Mouse (Mus musculus): Measurements from ENCODE around the gene Bank1. TPM values are rescaled to one million over a fixed set of nuclear protein-coding genes. Genes with fewer than 3 reads are reported as not detected.

Bank1 gene
- polyA plus RNA-seq, 1 experiment from 2014 or later = 0.51 TPM

- no peaks in the 10 kb centered on the region for H3K4me1 ChIP-seq (ENCODE audit: insufficient read depth, low read depth, low read length)
- no peaks in the 10 kb centered on the region for H3K9me3 ChIP-seq (ENCODE audit: low read length)
- no peak overlapping the region for H3K27ac ChIP-seq (ENCODE audit: low read length)
- no peaks in the 10 kb centered on the region for H3K27me3 ChIP-seq (replicated peaks; ENCODE audit: insufficient read depth, low read length)
- 75% methylated on average over 4 of the region's 4 CpGs for WGBS
- H3K4me3 ChIP-seq (ENCODE audit: low read depth, low read length) = no peak overlapping the region
- no peaks in the 10 kb centered on the region for H3K36me3 ChIP-seq (ENCODE audit: insufficient read depth, low read length)
- no peak for ATAC-seq
- no peak for DNase-seq (ENCODE audit: low spot score)
- no peak for TF ChIP-seq CTCF (IDR thresholded peaks at IDR 0.05)
- TF ChIP-seq EP300 (IDR thresholded peaks at IDR 0.05) = no peak
- H3K4me2 ChIP-seq (replicated peaks; ENCODE audit: low read depth, low read length) = no peak overlapping the region
- H3K9ac ChIP-seq (replicated peaks; ENCODE audit: low read depth) = no peak overlapping the region
Measured at GRCm38 (mm10) chr3:136168071-136168470, 157.8 kb downstream of the Bank1 start.

GRCm38 (mm10) chr3:136166671-136167070 lies 159.2 kb downstream of the Bank1 start:
- no peak overlapping the region for H3K27ac ChIP-seq (ENCODE audit: low read length)
- no peaks in the 10 kb centered on the region for H3K27me3 ChIP-seq (replicated peaks; ENCODE audit: insufficient read depth, low read length)
- no peak for DNase-seq (ENCODE audit: low spot score)
- H3K4me3 ChIP-seq (ENCODE audit: low read depth, low read length) = no peak overlapping the region
- WGBS = 81% methylated on average over 4 of the region's 4 CpGs
- no peaks in the 10 kb centered on the region for H3K4me1 ChIP-seq (ENCODE audit: insufficient read depth, low read depth, low read length)
- no peak overlapping the region for H3K4me2 ChIP-seq (replicated peaks; ENCODE audit: low read depth, low read length)
- H3K9ac ChIP-seq (replicated peaks; ENCODE audit: low read depth) = no peak overlapping the region
- TF ChIP-seq EP300 (IDR thresholded peaks at IDR 0.05) (no peak), CTCF (IDR thresholded peaks at IDR 0.05) (no peak)
- no peak for ATAC-seq
- no peaks in the 10 kb centered on the region for H3K36me3 ChIP-seq (ENCODE audit: insufficient read depth, low read length)
- H3K9me3 ChIP-seq (ENCODE audit: low read length) = no peaks in the 10 kb centered on the region

DNA sequence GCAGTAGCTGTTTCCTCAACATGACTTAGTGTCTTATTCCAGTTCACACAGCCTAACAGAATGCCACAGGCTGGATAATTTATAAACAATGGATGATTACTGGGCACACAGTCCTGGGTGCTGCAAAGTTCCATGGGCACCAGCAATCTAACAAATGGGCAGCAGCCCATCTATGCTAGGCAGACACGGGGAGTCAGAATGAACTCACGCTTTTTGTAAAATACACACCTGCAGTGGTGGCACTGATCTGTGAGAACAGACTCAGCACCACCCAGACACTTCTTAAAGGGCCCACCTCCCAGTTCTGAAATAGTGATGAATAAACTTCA lies 159.9 kb downstream of the Bank1 start:
- no peaks in the 10 kb centered on the region for H3K27me3 ChIP-seq (replicated peaks; ENCODE audit: insufficient read depth, low read length)
- no peak overlapping the region for H3K4me2 ChIP-seq (replicated peaks; ENCODE audit: low read depth, low read length)
- no peak overlapping the region for H3K27ac ChIP-seq (ENCODE audit: low read length)
- TF ChIP-seq EP300 (IDR thresholded peaks at IDR 0.05) (no peak), CTCF (IDR thresholded peaks at IDR 0.05) (no peak)
- WGBS = 64% methylated on average over 2 of the region's 2 CpGs
- H3K9me3 ChIP-seq (ENCODE audit: low read length) = no peaks in the 10 kb centered on the region
- H3K4me3 ChIP-seq (ENCODE audit: low read depth, low read length) = no peak overlapping the region
- H3K36me3 ChIP-seq (ENCODE audit: insufficient read depth, low read length) = no peaks in the 10 kb centered on the region
- no peak for DNase-seq (ENCODE audit: low spot score)
- no peak overlapping the region for H3K9ac ChIP-seq (replicated peaks; ENCODE audit: low read depth)
- H3K4me1 ChIP-seq (ENCODE audit: insufficient read depth, low read depth, low read length) = no peaks in the 10 kb centered on the region
- no peak for ATAC-seq

GRCm38 (mm10) chr3:136165167-136166032 lies 160.5 kb downstream of the Bank1 start:
- Histone ChIP-seq H3K27ac (ENCODE audit: low read length) (no peak overlapping the region), H3K9ac (replicated peaks; ENCODE audit: low read depth) (no peak overlapping the region), H3K9me3 (ENCODE audit: low read length) (no peaks in the 10 kb centered on the region), H3K4me2 (replicated peaks; ENCODE audit: low read depth, low read length) (no peak overlapping the region), H3K4me1 (ENCODE audit: insufficient read depth, low read depth, low read length) (no peaks in the 10 kb centered on the region), H3K36me3 (ENCODE audit: insufficient read depth, low read length) (no peaks in the 10 kb centered on the region), H3K4me3 (ENCODE audit: low read depth, low read length) (no peak overlapping the region), H3K27me3 (replicated peaks; ENCODE audit: insufficient read depth, low read length) (no peaks in the 10 kb centered on the region)
- no peak for TF ChIP-seq CTCF (IDR thresholded peaks at IDR 0.05)
- no peak for TF ChIP-seq EP300 (IDR thresholded peaks at IDR 0.05)
- 75% methylated on average over 7 of the region's 7 CpGs for WGBS
- ATAC-seq (no peak), DNase-seq (ENCODE audit: low spot score) (no peak)

DNA sequence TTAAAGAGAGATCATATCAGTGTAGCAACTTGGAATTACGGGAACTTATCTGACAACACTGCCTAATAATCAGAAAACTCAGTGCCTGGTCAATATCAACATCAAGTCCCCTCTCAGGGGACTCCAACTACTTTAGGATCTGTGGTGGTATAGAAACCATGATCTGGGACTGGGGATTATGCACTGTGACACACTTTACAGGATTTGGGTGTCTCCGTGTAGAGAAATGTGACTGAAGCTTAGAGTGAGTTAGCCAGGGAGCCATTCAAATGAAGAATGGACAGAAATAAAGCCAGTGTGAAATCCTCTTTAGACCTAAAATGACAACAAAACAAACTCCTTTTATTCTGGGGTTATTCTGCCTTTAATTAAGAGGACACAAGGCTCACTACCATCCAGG lies 167.8 kb downstream of the Bank1 start:
- ATAC-seq (no peak), DNase-seq (ENCODE audit: low spot score) (no peak)
- no peak overlapping the region for H3K9ac ChIP-seq (replicated peaks; ENCODE audit: low read depth)
- no peaks in the 10 kb centered on the region for H3K4me1 ChIP-seq (ENCODE audit: insufficient read depth, low read depth, low read length)
- WGBS = 79% methylated on average over 2 of the region's 2 CpGs
- H3K4me3 ChIP-seq (ENCODE audit: low read depth, low read length) = no peak overlapping the region
- H3K9me3 ChIP-seq (ENCODE audit: low read length) = no peaks in the 10 kb centered on the region
- no peaks in the 10 kb centered on the region for H3K36me3 ChIP-seq (ENCODE audit: insufficient read depth, low read length)
- no peak overlapping the region for H3K27ac ChIP-seq (ENCODE audit: low read length)
- no peak for TF ChIP-seq EP300 (IDR thresholded peaks at IDR 0.05)
- TF ChIP-seq CTCF (IDR thresholded peaks at IDR 0.05) = no peak
- H3K27me3 ChIP-seq (replicated peaks; ENCODE audit: insufficient read depth, low read length) = no peaks in the 10 kb centered on the region
- no peak overlapping the region for H3K4me2 ChIP-seq (replicated peaks; ENCODE audit: low read depth, low read length)

DNA sequence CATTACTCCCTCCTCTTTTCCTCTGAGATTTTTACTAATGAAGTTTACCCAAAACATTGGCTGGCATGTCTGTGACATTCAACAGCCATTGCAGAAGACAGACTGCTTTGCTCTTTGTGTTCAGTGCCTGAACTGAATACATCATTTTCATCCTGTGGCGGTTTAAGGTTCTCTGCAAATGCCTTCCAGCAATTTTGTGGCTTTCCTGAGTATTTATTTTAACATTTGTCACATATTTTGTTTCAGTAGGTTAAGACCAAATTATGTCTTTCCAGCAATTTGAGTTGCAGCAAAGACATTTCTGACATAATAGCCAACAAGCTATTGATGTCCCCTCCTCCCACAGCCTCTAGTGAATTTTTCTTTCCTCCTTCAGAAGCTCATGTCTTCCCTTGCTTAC lies 170.3 kb downstream of the Bank1 start:
- DNase-seq (ENCODE audit: low spot score) (no peak), ATAC-seq (no peak)
- H3K27ac ChIP-seq (ENCODE audit: low read length) = no peak overlapping the region
- no peaks in the 10 kb centered on the region for H3K36me3 ChIP-seq (ENCODE audit: insufficient read depth, low read length)
- no peaks in the 10 kb centered on the region for H3K27me3 ChIP-seq (replicated peaks; ENCODE audit: insufficient read depth, low read length)
- no peak overlapping the region for H3K4me2 ChIP-seq (replicated peaks; ENCODE audit: low read depth, low read length)
- no peak for TF ChIP-seq CTCF (IDR thresholded peaks at IDR 0.05)
- TF ChIP-seq EP300 (IDR thresholded peaks at IDR 0.05) = no peak
- no peak overlapping the region for H3K9ac ChIP-seq (replicated peaks; ENCODE audit: low read depth)
- no peak overlapping the region for H3K4me3 ChIP-seq (ENCODE audit: low read depth, low read length)
- WGBS = 63% methylated on average over 1 of the region's 1 CpGs
- no peaks in the 10 kb centered on the region for H3K9me3 ChIP-seq (ENCODE audit: low read length)
- no peaks in the 10 kb centered on the region for H3K4me1 ChIP-seq (ENCODE audit: insufficient read depth, low read depth, low read length)

Data from lung, postnatal 0 days (tissue).